Mouse (Mus musculus): ENCODE measurements around the gene Stk11. TPM values are rescaled to one million over a fixed set of nuclear protein-coding genes. Genes with fewer than 3 reads are reported as not detected.

Gene Stk11
- polyA plus RNA-seq, 1 experiment from 2014 or later = 106 TPM

GRCm38 (mm10) chr10:80168038-80168661, 52.5 kb downstream of the Stk11 start:
- H3K36me3 ChIP-seq (ENCODE audit: inconsistent target) = peaks cover 17% of the 10 kb centered on the region; the same call in 1 of the 2 replicates
- under 1% methylated on average over 48 of the region's 48 CpGs for WGBS (ENCODE audit: missing documents)
- peaks cover 27% of the 10 kb centered on the region for H3K79me2 ChIP-seq (ENCODE audit: inconsistent target)
- H3K4me3 ChIP-seq (ENCODE audit: inconsistent target) = peak overlapping the region; percentile 49
- H3K27ac ChIP-seq = peak overlapping the region; percentile 27

GRCm38 (mm10) chr10:80169070-80169469, 53.5 kb downstream of the Stk11 start:
- no peak overlapping the region for H3K27ac ChIP-seq
- peak overlapping the region; percentile 49; the same call in 1 of the 2 replicates for H3K4me3 ChIP-seq (ENCODE audit: inconsistent target)
- H3K79me2 ChIP-seq (ENCODE audit: inconsistent target) = peaks cover 27% of the 10 kb centered on the region
- WGBS (ENCODE audit: missing documents) = 50% methylated on average over 1 of the region's 1 CpGs
- peaks cover 17% of the 10 kb centered on the region; the same call in 1 of the 2 replicates for H3K36me3 ChIP-seq (ENCODE audit: inconsistent target)

GRCm38 (mm10) chr10:80169651-80170050, 54.0 kb downstream of the Stk11 start:
- peaks cover 17% of the 10 kb centered on the region; the same call in 1 of the 2 replicates for H3K36me3 ChIP-seq (ENCODE audit: inconsistent target)
- H3K27ac ChIP-seq = no peak overlapping the region
- 93% methylated on average over 7 of the region's 7 CpGs for WGBS (ENCODE audit: missing documents)
- H3K4me3 ChIP-seq (ENCODE audit: inconsistent target) = no peak overlapping the region
- H3K79me2 ChIP-seq (ENCODE audit: inconsistent target) = peaks cover 27% of the 10 kb centered on the region

GRCm38 (mm10) chr10:80170052-80170451, 54.4 kb downstream of the Stk11 start:
- 94% methylated on average over 16 of the region's 16 CpGs for WGBS (ENCODE audit: missing documents)
- no peak overlapping the region for H3K4me3 ChIP-seq (ENCODE audit: inconsistent target)
- peaks cover 17% of the 10 kb centered on the region; the same call in 1 of the 2 replicates for H3K36me3 ChIP-seq (ENCODE audit: inconsistent target)
- H3K79me2 ChIP-seq (ENCODE audit: inconsistent target) = peaks cover 27% of the 10 kb centered on the region
- no peak overlapping the region for H3K27ac ChIP-seq

- Histone ChIP-seq H3K27ac (no peak overlapping the region), H3K36me3 (ENCODE audit: inconsistent target) (peaks cover 17% of the 10 kb centered on the region; the same call in 1 of the 2 replicates), H3K4me3 (ENCODE audit: inconsistent target) (no peak overlapping the region), H3K79me2 (ENCODE audit: inconsistent target) (peaks cover 27% of the 10 kb centered on the region)
- 95% methylated on average over 19 of the region's 19 CpGs for WGBS (ENCODE audit: missing documents)
Measured at GRCm38 (mm10) chr10:80170601-80171021, 55.0 kb downstream of the Stk11 start.

GRCm38 (mm10) chr10:80171252-80171651, 55.6 kb downstream of the Stk11 start:
- WGBS (ENCODE audit: missing documents) = 94% methylated on average over 15 of the region's 15 CpGs
- Histone ChIP-seq H3K79me2 (ENCODE audit: inconsistent target) (peaks cover 27% of the 10 kb centered on the region), H3K36me3 (ENCODE audit: inconsistent target) (peaks cover 17% of the 10 kb centered on the region; the same call in 1 of the 2 replicates), H3K4me3 (ENCODE audit: inconsistent target) (no peak overlapping the region), H3K27ac (no peak overlapping the region)

GRCm38 (mm10) chr10:80171760-80172526, 56.3 kb downstream of the Stk11 start:
- H3K4me3 ChIP-seq (ENCODE audit: inconsistent target) = peak overlapping the region; percentile 45; the same call in 1 of the 2 replicates
- H3K36me3 ChIP-seq (ENCODE audit: inconsistent target) = peaks cover 17% of the 10 kb centered on the region; the same call in 1 of the 2 replicates

GRCm38 (mm10) chr10:80172527-80173292, 57.1 kb downstream of the Stk11 start, which contains the start of gene 1600002K03Rik:
Gene 1600002K03Rik, plus strand, starts transcription at chr10:80172944.
- Histone ChIP-seq H3K79me2 (ENCODE audit: inconsistent target) (peaks cover 27% of the 10 kb centered on the region), H3K27ac (peak within 1 kb of the TSS; percentile 95), H3K4me3 (ENCODE audit: inconsistent target) (peak within 1 kb of the TSS; percentile 45), H3K36me3 (ENCODE audit: inconsistent target) (peaks cover 17% of the 10 kb centered on the region; the same call in 1 of the 2 replicates)
- WGBS (ENCODE audit: missing documents) = 9% methylated on average over 35 of the region's 35 CpGs

More at GRCm38 (mm10) chr10:80171760-80172526, 56.3 kb downstream of the Stk11 start:
- Histone ChIP-seq H3K79me2 (ENCODE audit: inconsistent target) (peaks cover 27% of the 10 kb centered on the region), H3K27ac (peak overlapping the region; percentile 95)
- WGBS (ENCODE audit: missing documents) = 94% methylated on average over 41 of the region's 45 CpGs

- 10% methylated on average over 11 of the region's 11 CpGs for WGBS (ENCODE audit: missing documents)
- peak overlapping the region; percentile 95 for H3K27ac ChIP-seq
- peak overlapping the region; percentile 45 for H3K4me3 ChIP-seq (ENCODE audit: inconsistent target)
- peaks cover 17% of the 10 kb centered on the region; the same call in 1 of the 2 replicates for H3K36me3 ChIP-seq (ENCODE audit: inconsistent target)
- H3K79me2 ChIP-seq (ENCODE audit: inconsistent target) = peaks cover 27% of the 10 kb centered on the region
Measured at GRCm38 (mm10) chr10:80173358-80173757, 57.8 kb downstream of the Stk11 start.

- Histone ChIP-seq H3K4me3 (ENCODE audit: inconsistent target) (no peak overlapping the region), H3K27ac (peak overlapping the region; percentile 95; the same call in 1 of the 2 replicates), H3K36me3 (ENCODE audit: inconsistent target) (peaks cover 17% of the 10 kb centered on the region; the same call in 1 of the 2 replicates), H3K79me2 (ENCODE audit: inconsistent target) (peaks cover 20% of the 10 kb centered on the region)
- WGBS (ENCODE audit: missing documents) = 88% methylated on average over 10 of the region's 10 CpGs
Measured at GRCm38 (mm10) chr10:80173955-80174640, 58.5 kb downstream of the Stk11 start.

- Histone ChIP-seq H3K4me3 (ENCODE audit: inconsistent target) (no peak overlapping the region), H3K27ac (no peak overlapping the region), H3K79me2 (ENCODE audit: inconsistent target) (peaks cover 14% of the 10 kb centered on the region), H3K36me3 (ENCODE audit: inconsistent target) (peaks cover 17% of the 10 kb centered on the region; the same call in 1 of the 2 replicates)
- 92% methylated on average over 2 of the region's 2 CpGs for WGBS (ENCODE audit: missing documents)
Measured at GRCm38 (mm10) chr10:80174705-80175104, 59.1 kb downstream of the Stk11 start.

- Histone ChIP-seq H3K4me3 (ENCODE audit: inconsistent target) (no peak overlapping the region), H3K79me2 (ENCODE audit: inconsistent target) (peaks cover 4% of the 10 kb centered on the region; the same call in 1 of the 2 replicates), H3K27ac (no peak overlapping the region), H3K36me3 (ENCODE audit: inconsistent target) (peaks cover 8% of the 10 kb centered on the region; the same call in 1 of the 2 replicates)
- WGBS (ENCODE audit: missing documents) = 86% methylated on average over 2 of the region's 4 CpGs
Measured at GRCm38 (mm10) chr10:80175536-80176269, 60.1 kb downstream of the Stk11 start.

GRCm38 (mm10) chr10:80176270-80176834, 60.7 kb downstream of the Stk11 start:
- 94% methylated on average over 5 of the region's 5 CpGs for WGBS (ENCODE audit: missing documents)
- no peak overlapping the region for H3K27ac ChIP-seq
- H3K4me3 ChIP-seq (ENCODE audit: inconsistent target) = no peak overlapping the region
- H3K36me3 ChIP-seq (ENCODE audit: inconsistent target) = peaks cover 1% of the 10 kb centered on the region; the same call in 1 of the 2 replicates
- no peaks in the 10 kb centered on the region for H3K79me2 ChIP-seq (ENCODE audit: inconsistent target)

Data from macrophage (primary cell).